Mouse (Mus musculus) stomach, embryonic 14.5 days (tissue): ENCODE measurements at regions not wholly inside any gene's neighbourhood (a gene's known extent, or its start where the extent isn't known, plus 50 kb on each side); places are given as distances from the start of the nearest gene placed in this dataset.

Experiments
- ATAC-seq: fragments of 200-750 bp; cut with Nextera tagmentation; 2 replicates; pipeline ENCODE4 v1.8.0; 2017; ENCODE audit warnings: low read depth, moderate TSS enrichment; ENCODE audit not compliant: insufficient number of reproducible peaks, insufficient read depth, low FRiP score
- H3K27ac ChIP-seq: fragments of 300-500 bp; sonication (generic); 2 replicates; pipeline ENCODE4 v1.5.1; 2014; ENCODE audit warnings: mild to moderate bottlenecking, low read length, moderate library complexity, mixed read lengths
- H3K27me3 ChIP-seq: fragments of 300-500 bp; sonication (generic); 2 replicates; pipeline ENCODE4 v1.6.1; 2014; ENCODE audit warnings: low read length, control low read depth, mixed read lengths; ENCODE audit not compliant: control insufficient read depth, insufficient read depth
- H3K36me3 ChIP-seq: fragments of 300-500 bp; sonication (generic); 2 replicates; pipeline ENCODE4 v1.6.1; 2014; ENCODE audit warnings: mild to moderate bottlenecking, control low read depth, low read length, moderate library complexity, mixed read lengths; ENCODE audit not compliant: control insufficient read depth, insufficient read depth
- H3K4me1 ChIP-seq: fragments of 300-500 bp; sonication (generic); 2 replicates; pipeline ENCODE4 v1.6.1; 2014; ENCODE audit warnings: low read length, control low read depth, mixed read lengths; ENCODE audit not compliant: control insufficient read depth, insufficient read depth
- H3K4me2 ChIP-seq: fragments of 300-500 bp; sonication (generic); replicated peaks from 2 replicates; pipeline ENCODE4 v1.6.1; 2014; ENCODE audit warnings: low read depth, low read length, control low read depth
- H3K4me3 ChIP-seq: fragments of 300-500 bp; sonication (generic); 2 replicates; pipeline ENCODE4 v1.5.1; 2014; ENCODE audit warnings: low read depth, low read length, control low read depth
- H3K9ac ChIP-seq: fragments of 300-500 bp; sonication (generic); replicated peaks from 2 replicates; pipeline ENCODE4 v1.6.1; 2014; ENCODE audit warnings: low read depth, mild to moderate bottlenecking, control low read depth, low read length, moderate library complexity, mixed read lengths
- H3K9me3 ChIP-seq: fragments of 300-500 bp; sonication (generic); 2 replicates; pipeline ENCODE4 v1.6.1; 2016; ENCODE audit warnings: low read depth, low read length, control low read depth; ENCODE audit not compliant: control insufficient read depth
- WGBS: fragments of 180-500 bp; shearing (Covaris S2); extraction: QIAGEN DNeasy Blood & Tissue Kit; methylation state at CpG from one replicate; pipeline ENCODE4 v1.1.7; 2014; 5-methylcytosine and 5-hydroxymethylcytosine counted together

DNA sequence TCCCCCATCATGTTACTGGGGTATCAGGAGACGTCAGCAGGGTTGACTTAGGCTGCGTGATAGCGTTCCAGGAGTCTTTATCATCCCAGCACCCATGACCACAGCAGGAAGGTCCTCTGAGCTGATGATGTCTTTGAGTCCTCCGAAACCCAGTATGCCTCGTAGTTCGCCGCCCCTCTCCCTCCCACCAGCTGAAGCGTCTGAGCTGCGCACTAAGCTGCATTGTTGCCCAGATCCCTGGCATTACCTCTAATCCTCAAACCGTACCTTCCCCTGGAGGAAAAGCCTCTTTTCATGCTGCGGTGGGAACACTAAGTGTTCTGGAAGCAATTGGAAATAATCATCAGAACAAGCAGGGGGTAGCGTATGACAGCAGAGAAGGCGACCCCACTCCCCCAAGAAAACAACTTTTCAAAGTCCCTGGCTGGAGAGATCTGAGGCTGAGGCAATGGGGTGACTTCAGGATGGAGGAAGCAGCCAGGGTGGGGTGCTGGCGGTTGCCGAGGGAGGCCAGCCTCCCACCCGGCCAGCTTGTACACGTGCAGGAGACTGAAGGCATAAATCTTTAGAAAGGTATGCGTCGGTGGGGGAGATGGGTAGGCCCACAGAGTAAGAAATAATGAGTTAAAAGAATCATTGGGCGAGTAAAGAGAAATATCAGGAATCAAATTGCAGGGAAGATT is 93.7 kb upstream of the Lrfn2 start:
- Histone ChIP-seq H3K4me3 (no peak overlapping the region), H3K4me1 (no peaks in the 10 kb centered on the region), H3K9ac (no peak overlapping the region), H3K9me3 (no peaks in the 10 kb centered on the region), H3K27me3 (no peaks in the 10 kb centered on the region), H3K36me3 (no peaks in the 10 kb centered on the region), H3K27ac (no peak overlapping the region), H3K4me2 (no peak overlapping the region)
- ATAC-seq: no peak
- 58% methylated on average over 20 of the region's 20 CpGs for WGBS

DNA sequence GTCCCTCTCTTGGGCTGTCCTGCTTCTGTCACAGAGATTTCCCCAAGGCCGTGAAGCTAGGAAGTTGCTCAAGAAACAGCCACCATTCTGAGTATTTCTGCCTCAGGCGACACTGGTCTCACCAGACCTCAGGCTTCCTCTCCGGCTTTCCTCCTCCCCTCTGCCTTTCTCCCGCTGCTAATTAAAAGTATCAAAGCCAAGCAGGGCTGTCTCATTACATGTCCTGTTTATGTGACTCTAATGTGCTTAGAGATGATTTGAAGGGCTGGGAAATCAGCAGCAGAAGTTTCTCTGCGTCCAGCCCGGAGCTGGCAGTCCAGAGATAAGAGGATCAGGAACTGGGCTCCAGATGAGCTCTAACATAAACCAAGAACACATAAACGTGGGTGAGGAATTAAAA is 84.3 kb upstream of the Lrfn2 start:
- ATAC-seq: no peak
- H3K9me3 ChIP-seq: no peaks in the 10 kb centered on the region
- no peak overlapping the region for H3K4me3 ChIP-seq
- 44% methylated on average over 7 of the region's 7 CpGs for WGBS
- no peaks in the 10 kb centered on the region for H3K27me3 ChIP-seq
- H3K4me2 ChIP-seq: no peak overlapping the region
- H3K4me1 ChIP-seq: no peaks in the 10 kb centered on the region
- no peak overlapping the region for H3K9ac ChIP-seq
- H3K27ac ChIP-seq: no peak overlapping the region
- H3K36me3 ChIP-seq: no peaks in the 10 kb centered on the region

DNA sequence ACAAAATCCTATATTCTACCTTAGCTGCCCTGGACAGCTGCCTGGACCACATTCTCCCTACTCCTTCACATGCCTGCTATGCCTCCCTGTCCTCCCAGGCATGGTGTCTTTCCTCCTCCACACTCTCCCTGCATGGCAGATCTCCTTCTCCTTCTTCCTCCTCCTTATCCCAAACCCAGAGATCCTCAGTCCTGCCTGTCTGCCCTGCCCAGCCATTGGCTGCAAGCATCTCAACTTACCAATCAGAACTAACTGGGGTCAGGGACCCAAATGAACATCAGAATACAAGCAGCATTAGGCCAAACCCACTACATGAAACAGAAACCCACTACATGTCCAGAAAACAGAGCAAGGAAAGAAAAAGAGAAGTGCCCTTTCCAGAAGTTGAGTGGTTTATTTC is 81.3 kb upstream of the Lrfn2 start:
- H3K9me3 ChIP-seq: no peaks in the 10 kb centered on the region

DNA sequence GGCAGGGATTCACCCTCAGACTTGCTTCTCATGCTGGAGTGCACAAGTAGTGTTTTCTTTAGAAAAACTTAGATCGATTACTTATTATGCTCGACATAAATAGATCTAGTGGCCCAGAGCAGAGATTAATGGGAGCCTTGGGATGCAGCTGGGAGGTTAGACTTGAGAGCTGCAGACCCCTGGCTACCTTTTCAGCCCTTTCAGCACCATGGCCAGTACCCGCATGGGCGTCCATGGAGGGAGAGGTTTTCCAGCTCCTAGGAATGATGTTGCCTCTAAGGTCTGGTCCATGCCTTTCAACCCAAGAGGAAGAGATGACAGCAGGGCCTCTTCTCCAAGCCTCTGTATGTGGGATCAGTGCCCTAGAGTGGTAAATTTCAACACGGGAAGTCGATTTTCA is 73.3 kb upstream of the Lrfn2 start:
- WGBS: 48% methylated on average over 6 of the region's 6 CpGs
- ATAC-seq: no peak

More for the DNA sequence above, 81.3 kb upstream of the Lrfn2 start:
- ATAC-seq: no peak
- no peak overlapping the region for H3K4me2 ChIP-seq
- H3K9ac ChIP-seq: no peak overlapping the region
- H3K4me1 ChIP-seq: no peaks in the 10 kb centered on the region
- no peaks in the 10 kb centered on the region for H3K36me3 ChIP-seq
- H3K4me3 ChIP-seq: no peak overlapping the region
- no peak overlapping the region for H3K27ac ChIP-seq
- H3K27me3 ChIP-seq: no peaks in the 10 kb centered on the region

DNA sequence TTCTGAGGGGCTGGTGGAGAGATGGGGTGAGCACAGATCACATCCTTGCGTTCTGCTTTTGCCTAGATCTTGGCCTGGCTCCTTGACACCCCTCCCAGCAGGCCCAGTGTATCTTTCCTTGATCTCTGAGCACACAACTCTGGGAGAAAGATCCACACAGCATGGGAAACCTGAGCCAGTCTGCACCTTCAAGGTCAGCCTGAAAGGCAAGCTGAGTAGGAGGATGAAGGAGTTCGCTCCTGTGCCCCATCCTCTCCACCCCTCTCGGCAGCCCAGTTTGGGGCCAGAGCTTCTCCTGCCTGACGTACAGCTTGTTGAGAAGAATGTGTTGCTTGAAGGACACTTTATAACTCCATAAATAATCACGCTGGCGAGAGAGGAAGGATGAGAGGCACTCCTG is 61.7 kb upstream of the Lrfn2 start:
- H3K4me2 ChIP-seq: no peak overlapping the region
- H3K27me3 ChIP-seq: no peaks in the 10 kb centered on the region
- no peaks in the 10 kb centered on the region for H3K36me3 ChIP-seq
- whole genome bisulfite sequencing: 37% methylated on average over 6 of the region's 6 CpGs
- H3K9ac ChIP-seq: no peak overlapping the region
- H3K9me3 ChIP-seq: no peaks in the 10 kb centered on the region
- no peak for ATAC-seq
- no peak overlapping the region for H3K4me3 ChIP-seq
- H3K27ac ChIP-seq: no peak overlapping the region
- H3K4me1 ChIP-seq: no peaks in the 10 kb centered on the region

More for the DNA sequence above, 73.3 kb upstream of the Lrfn2 start:
- H3K27me3 ChIP-seq: no peaks in the 10 kb centered on the region
- H3K27ac ChIP-seq: no peak overlapping the region
- H3K4me2 ChIP-seq: no peak overlapping the region
- no peak overlapping the region for H3K9ac ChIP-seq
- no peaks in the 10 kb centered on the region for H3K4me1 ChIP-seq
- no peaks in the 10 kb centered on the region for H3K36me3 ChIP-seq
- H3K9me3 ChIP-seq: no peaks in the 10 kb centered on the region
- H3K4me3 ChIP-seq: no peak overlapping the region

DNA sequence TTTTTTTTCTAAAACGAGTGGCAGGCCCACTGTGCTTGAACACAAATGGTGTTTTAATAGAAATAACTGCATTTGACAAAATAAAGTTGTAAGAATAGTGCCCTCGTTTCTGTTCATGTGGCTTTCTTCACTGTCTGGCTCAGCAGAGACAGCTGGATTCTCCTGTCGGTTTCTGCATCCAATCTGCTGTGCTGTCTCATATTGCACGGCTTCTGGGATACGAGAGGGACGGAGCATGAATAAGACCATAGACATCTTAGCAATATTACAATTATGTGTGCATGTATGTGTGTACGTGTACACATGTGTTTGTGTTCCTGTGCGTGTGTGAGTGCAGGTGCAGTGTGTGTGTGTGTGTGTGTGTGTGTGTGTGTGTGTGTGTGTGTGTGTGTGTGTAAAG is 54.7 kb upstream of the Lrfn2 start:
- no peak for ATAC-seq
- Histone ChIP-seq H3K9ac (no peak overlapping the region), H3K4me3 (no peak overlapping the region), H3K27me3 (no peaks in the 10 kb centered on the region), H3K4me1 (no peaks in the 10 kb centered on the region), H3K36me3 (no peaks in the 10 kb centered on the region), H3K27ac (no peak overlapping the region), H3K9me3 (no peaks in the 10 kb centered on the region), H3K4me2 (no peak overlapping the region)
- 58% methylated on average over 8 of the region's 8 CpGs for WGBS

GRCm38 (mm10) chr17:48880590-48880989 is 51.6 kb upstream of the Lrfn2 start:
- Histone ChIP-seq H3K27me3 (no peaks in the 10 kb centered on the region), H3K36me3 (no peaks in the 10 kb centered on the region), H3K4me1 (no peaks in the 10 kb centered on the region), H3K9me3 (no peaks in the 10 kb centered on the region), H3K4me2 (no peak overlapping the region), H3K9ac (no peak overlapping the region), H3K27ac (no peak overlapping the region), H3K4me3 (no peak overlapping the region)
- no peak for ATAC-seq
- 83% methylated on average over 3 of the region's 3 CpGs for WGBS

DNA sequence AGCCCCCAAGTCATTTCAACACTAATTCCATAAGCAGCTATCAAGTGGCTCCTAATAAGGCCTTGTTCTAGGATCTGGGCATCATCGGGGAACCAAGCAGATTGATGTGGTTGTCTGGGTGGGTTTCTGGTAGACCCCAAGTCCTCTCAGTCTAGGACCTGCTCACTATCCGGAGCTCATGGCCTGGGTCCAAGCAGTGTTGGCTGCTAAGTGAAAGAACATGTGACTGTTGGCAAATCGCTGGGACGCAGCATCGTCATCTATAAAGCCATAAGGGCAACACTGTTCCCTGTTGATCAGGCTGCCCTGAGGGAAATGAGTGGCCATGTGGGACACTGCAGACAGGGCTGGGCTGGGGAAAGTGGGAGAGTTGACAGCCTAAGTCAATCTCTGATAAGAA is 50.2 kb upstream of the Lrfn2 start:
- Histone ChIP-seq H3K27ac (no peak overlapping the region), H3K27me3 (no peaks in the 10 kb centered on the region), H3K9me3 (no peaks in the 10 kb centered on the region), H3K4me2 (no peak overlapping the region), H3K4me1 (no peaks in the 10 kb centered on the region), H3K36me3 (no peaks in the 10 kb centered on the region), H3K4me3 (no peak overlapping the region), H3K9ac (no peak overlapping the region)
- 80% methylated on average over 5 of the region's 5 CpGs for WGBS
- no peak for ATAC-seq
